Mouse (Mus musculus) A20 (cell line): ENCODE data around the gene Klhl21.
A peak's percentile ranks its signal among the peaks of the same experiment; 100 is the strongest.

Experiments used
- DNase-seq: peaks from one replicate; pipeline ENCODE4 v3.0.0-alpha.2; 2011; ENCODE audit warnings: low read depth, low spot score

Gene Klhl21

GRCm38 (mm10) chr4:152021568-152022097 is 13.0 kb downstream of the Klhl21 start:
- no peak for DNase-seq

GRCm38 (mm10) chr4:152022506-152022905 is 13.9 kb downstream of the Klhl21 start:
- no peak for DNase-seq

- no peak for DNase-seq
These were observed 15.9 kb downstream of the Klhl21 start for GRCm38 (mm10) chr4:152024525-152024924.

GRCm38 (mm10) chr4:152026751-152027508 is 18.3 kb downstream of the Klhl21 start:
- no peak for DNase-seq

GRCm38 (mm10) chr4:152027524-152027923 is 18.9 kb downstream of the Klhl21 start, which contains the start of gene Zbtb48:
Zbtb48 (minus strand) TSS chr4:152027671.
- DNase-seq, result peak; percentile 96

GRCm38 (mm10) chr4:152028456-152028855 is 19.9 kb downstream of the Klhl21 start:
- no peak for DNase-seq

GRCm38 (mm10) chr4:152029087-152029486 is 20.5 kb downstream of the Klhl21 start:
- peak; percentile 56 for DNase-seq

GRCm38 (mm10) chr4:152029997-152030396 is 21.4 kb downstream of the Klhl21 start:
- DNase-seq, result no peak

- no peak for DNase-seq
These were observed 24.3 kb downstream of the Klhl21 start for GRCm38 (mm10) chr4:152032922-152033321.

- peak; percentile 39 for DNase-seq
These were observed 27.9 kb downstream of the Klhl21 start for GRCm38 (mm10) chr4:152036464-152036863.

GRCm38 (mm10) chr4:152038225-152038984 is 29.8 kb downstream of the Klhl21 start, which contains the start of gene Tas1r1:
Tas1r1 (minus strand) TSS chr4:152038568.
- DNase-seq, result peak; percentile 16

GRCm38 (mm10) chr4:152038985-152039830 is 30.6 kb downstream of the Klhl21 start, which contains the start of gene Nol9:
Nol9 (plus strand) TSS chr4:152039321.
- DNase-seq, result peak; percentile 95

GRCm38 (mm10) chr4:152039831-152040310 is 31.3 kb downstream of the Klhl21 start:
- DNase-seq, result no peak

- peak; percentile 92 for DNase-seq
These were observed 33.5 kb downstream of the Klhl21 start for GRCm38 (mm10) chr4:152041924-152042641.

- DNase-seq, result no peak
These were observed 34.6 kb downstream of the Klhl21 start for GRCm38 (mm10) chr4:152043171-152043570.

- DNase-seq, result no peak
These were observed 36.0 kb downstream of the Klhl21 start for GRCm38 (mm10) chr4:152044609-152045008.

GRCm38 (mm10) chr4:152062390-152063110 is 53.9 kb downstream of the Klhl21 start:
- DNase-seq, result no peak

- DNase-seq, result no peak
These were observed 58.7 kb downstream of the Klhl21 start for GRCm38 (mm10) chr4:152067280-152067679.
